In the genomic region with DNA sequence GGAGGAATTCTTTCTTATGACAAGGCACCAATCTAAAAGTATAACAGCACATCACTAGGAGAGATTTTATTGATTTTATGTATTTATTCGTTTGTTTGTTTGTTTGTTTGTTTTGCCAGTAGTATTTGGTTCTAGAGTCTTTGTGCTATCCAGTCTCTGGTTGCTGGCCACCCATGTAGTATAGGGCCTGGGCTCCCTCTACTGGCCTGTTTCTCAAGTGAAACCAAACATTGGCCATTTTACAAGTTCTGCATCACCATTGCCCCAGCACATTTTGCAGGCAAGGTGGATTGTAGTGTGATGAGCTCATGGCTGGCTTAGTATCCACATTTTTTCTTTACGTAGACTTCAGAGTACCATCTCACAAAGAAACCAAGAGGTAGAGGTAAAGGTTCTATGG, we compare ENCODE assay signal across 9 mouse cellular contexts.
DNase-seq lines count a peak whose midpoint lies in the region; ATAC-seq and TF ChIP-seq lines count a peak whose summit lies in the region.
"Had no signal": no experiment of that assay in that cellular context is flagged by ENCODE, and none has a peak within 500 bp of the region (broad histone marks: within the 10 kb centered on the region; RNA-seq: fewer than 3 reads in every experiment).

No protein-coding gene starts in this region.

- no peaks in the 10 kb centered on the region for H3K4me1 ChIP-seq in liver, postnatal 0 days (ENCODE audit: insufficient read depth)
- H3K4me1 ChIP-seq in embryonic facial prominence, embryonic 10.5 days, result no peaks in the 10 kb centered on the region
- no peaks in the 10 kb centered on the region for H3K4me1 ChIP-seq in heart, embryonic 10.5 days
- H3K4me1 ChIP-seq: neural tube, embryonic 13.5 days had no signal

- H3K27ac ChIP-seq in liver, postnatal 0 days (ENCODE audit: low read depth), result no peak overlapping the region
- H3K27ac ChIP-seq in embryonic facial prominence, embryonic 10.5 days (replicated peaks), result no peak overlapping the region
- H3K27ac ChIP-seq in heart, embryonic 10.5 days, result no peak overlapping the region
- H3K27ac ChIP-seq: neural tube, embryonic 13.5 days had no signal

- intact Hi-C loops in left cerebral cortex, postnatal 14 days (cut with DNase I), result no loop called here

- H3K36me3 ChIP-seq in liver, postnatal 0 days (replicated peaks; ENCODE audit: insufficient read depth, low read length), result no peaks in the 10 kb centered on the region
- H3K36me3 ChIP-seq in embryonic facial prominence, embryonic 10.5 days (replicated peaks), result no peaks in the 10 kb centered on the region
- no peaks in the 10 kb centered on the region for H3K36me3 ChIP-seq in heart, embryonic 10.5 days
- H3K36me3 ChIP-seq: neural tube, embryonic 13.5 days had no signal

- no peak overlapping the region for H3K4me3 ChIP-seq in liver, postnatal 0 days (ENCODE audit: low read depth, low read length)
- no peak overlapping the region for H3K4me3 ChIP-seq in embryonic facial prominence, embryonic 10.5 days
- H3K4me3 ChIP-seq in heart, embryonic 10.5 days, result no peak overlapping the region
- H3K4me3 ChIP-seq: neural tube, embryonic 13.5 days had no signal

- TF ChIP-seq CTCF in liver, postnatal 0 days (IDR thresholded peaks at IDR 0.05; ENCODE audit: low read depth), result no peak

- no peak overlapping the region for H3K4me2 ChIP-seq in liver, postnatal 0 days (ENCODE audit: low read depth, low read length)
- H3K4me2 ChIP-seq: neural tube, embryonic 13.5 days had no signal

- DNase-seq in liver (peak; percentile 3), adipocyte (ENCODE audit: low spot score) (peak; percentile 2)
- no peak for DNase-seq in liver, postnatal 0 days
- peak; percentile 18 for DNase-seq in embryonic facial prominence, embryonic 10.5 days (ENCODE audit: low spot score)
- peak; percentile 46 to 49 for DNase-seq in left cerebral cortex, postnatal 14 days (ENCODE audit: low spot score in 2 of 2)
- no peak for DNase-seq in urinary bladder, adult 2 months (ENCODE audit: low spot score)
- DNase-seq in heart, embryonic 10.5 days (ENCODE audit: low spot score), result no peak
- no peak for DNase-seq in thymus, postnatal 36 days

- no peak overlapping the region for H3K9ac ChIP-seq in liver, postnatal 0 days (replicated peaks)
- H3K9ac ChIP-seq: neural tube, embryonic 13.5 days had no signal

- no peak for TF ChIP-seq EP300 in liver, postnatal 0 days (IDR thresholded peaks at IDR 0.05; ENCODE audit: low read depth)

- H3K27me3 ChIP-seq in liver, postnatal 0 days (ENCODE audit: insufficient read depth, low read length), result no peaks in the 10 kb centered on the region
- no peaks in the 10 kb centered on the region for H3K27me3 ChIP-seq in embryonic facial prominence, embryonic 10.5 days (replicated peaks; ENCODE audit: low read depth, poor library complexity, severe bottlenecking)
- H3K27me3 ChIP-seq in heart, embryonic 10.5 days (ENCODE audit: insufficient read depth, poor library complexity, severe bottlenecking), result no peaks in the 10 kb centered on the region
- H3K27me3 ChIP-seq: neural tube, embryonic 13.5 days had no signal

- ATAC-seq in liver, postnatal 0 days, result no peak

- 46% methylated on average over 2 of the region's 2 CpGs for WGBS in liver, postnatal 0 days (ENCODE audit: insufficient replicate concordance)
- WGBS in embryonic facial prominence, embryonic 10.5 days, result 58% methylated on average over 2 of the region's 2 CpGs
- 57% methylated on average over 2 of the region's 2 CpGs for WGBS in heart, embryonic 10.5 days

- no peaks in the 10 kb centered on the region for H3K9me3 ChIP-seq in liver, postnatal 0 days (ENCODE audit: low read length)
- H3K9me3 ChIP-seq in embryonic facial prominence, embryonic 10.5 days, result no peaks in the 10 kb centered on the region
- H3K9me3 ChIP-seq in heart, embryonic 10.5 days, result no peaks in the 10 kb centered on the region
- H3K9me3 ChIP-seq: neural tube, embryonic 13.5 days had no signal

Comparison
In these comparisons a context has a peak if more than half of its experiments do, and no peak if none do; other contexts are left out.
1. DNase-seq: peak in liver (single experiment), adipocyte (single experiment), embryonic facial prominence, embryonic 10.5 days (single experiment) and left cerebral cortex, postnatal 14 days (2 of 2); none in liver, postnatal 0 days (single experiment), urinary bladder, adult 2 months (single experiment), heart, embryonic 10.5 days (single experiment) and thymus, postnatal 36 days (0 of 2).